Mouse (Mus musculus): Measurements from ENCODE around the gene Ldhd. TPM values are rescaled to one million over a fixed set of nuclear protein-coding genes. Genes with fewer than 3 reads are reported as not detected.

Ldhd gene
- polyA plus RNA-seq, 1 experiment from 2014 or later, result 0.70 TPM

DNA sequence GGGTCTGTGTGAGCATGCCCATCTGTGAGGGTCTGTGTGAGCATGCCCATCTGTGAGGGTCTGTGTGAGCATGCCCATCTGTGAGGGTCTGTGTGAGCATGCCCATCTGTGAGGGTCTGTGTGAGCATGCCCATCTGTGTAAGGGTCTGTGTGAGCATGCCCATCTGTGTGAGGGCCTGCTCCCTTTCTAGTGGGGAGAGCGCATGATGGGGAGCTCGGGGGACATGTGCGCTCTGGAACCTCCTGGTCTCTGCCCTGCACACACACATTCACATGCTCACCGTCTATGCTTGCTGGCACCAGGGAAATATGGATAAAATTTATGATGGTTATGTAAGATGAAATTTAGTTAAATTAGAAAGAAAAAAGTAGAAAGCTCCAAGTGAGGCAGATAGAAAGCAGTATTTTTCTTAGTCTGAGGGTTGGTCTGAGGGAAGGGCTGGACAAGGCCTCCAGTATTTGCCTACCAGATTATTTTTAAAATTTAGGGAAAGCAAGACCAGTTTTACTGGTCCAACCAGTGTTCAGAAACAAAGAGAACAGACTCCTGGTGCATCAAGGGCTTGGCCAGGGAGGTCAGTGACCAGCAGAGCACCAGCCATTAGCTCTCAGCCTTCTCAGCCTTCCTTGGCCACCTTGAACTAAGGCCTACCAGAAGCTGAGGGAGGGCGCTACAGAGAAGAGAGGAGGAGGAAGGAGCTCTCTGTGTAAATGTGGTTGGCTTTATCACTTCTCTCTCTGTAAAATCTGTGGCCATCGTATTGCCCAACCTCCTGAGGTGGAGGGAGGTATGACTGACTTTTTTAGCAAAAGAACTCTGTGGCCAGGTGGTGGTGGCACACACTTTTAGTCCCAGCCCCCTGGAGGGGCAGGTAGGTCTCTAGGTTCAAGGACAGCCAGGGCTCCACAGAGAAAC lies 15.1 kb downstream of the Ldhd start:
- peaks cover 26% of the 10 kb centered on the region for H3K4me1 ChIP-seq (replicated peaks)
- no peak overlapping the region for H3K4me3 ChIP-seq
- ATAC-seq (ENCODE audit: insufficient number of reproducible peaks, low FRiP score), result no peak
- no peak overlapping the region for H3K4me2 ChIP-seq
- H3K27me3 ChIP-seq (replicated peaks), result no peaks in the 10 kb centered on the region
- H3K9me3 ChIP-seq (replicated peaks), result no peaks in the 10 kb centered on the region
- H3K9ac ChIP-seq, result no peak overlapping the region
- H3K36me3 ChIP-seq, result peaks cover 20% of the 10 kb centered on the region
- 89% methylated on average over 6 of the region's 6 CpGs for WGBS
- H3K27ac ChIP-seq (ENCODE audit: poor library complexity, severe bottlenecking), result no peak overlapping the region

- Histone ChIP-seq H3K27ac (ENCODE audit: poor library complexity, severe bottlenecking) (no peak overlapping the region), H3K36me3 (peaks cover 22% of the 10 kb centered on the region), H3K9ac (no peak overlapping the region), H3K9me3 (replicated peaks) (no peaks in the 10 kb centered on the region), H3K4me1 (replicated peaks) (peaks cover 12% of the 10 kb centered on the region), H3K4me2 (no peak overlapping the region), H3K4me3 (no peak overlapping the region), H3K27me3 (replicated peaks) (no peaks in the 10 kb centered on the region)
- no peak for ATAC-seq (ENCODE audit: insufficient number of reproducible peaks, low FRiP score)
- 74% methylated on average over 5 of the region's 5 CpGs for WGBS
These were observed 17.0 kb downstream of the Ldhd start for GRCm38 (mm10) chr8:111613181-111613580.

GRCm38 (mm10) chr8:111607414-111607813 lies 22.8 kb downstream of the Ldhd start:
- Histone ChIP-seq H3K4me3 (no peak overlapping the region), H3K27me3 (replicated peaks) (no peaks in the 10 kb centered on the region), H3K4me1 (replicated peaks) (no peaks in the 10 kb centered on the region), H3K4me2 (no peak overlapping the region), H3K9me3 (replicated peaks) (no peaks in the 10 kb centered on the region), H3K36me3 (peaks cover 16% of the 10 kb centered on the region), H3K27ac (ENCODE audit: poor library complexity, severe bottlenecking) (no peak overlapping the region), H3K9ac (no peak overlapping the region)
- 93% methylated on average over 7 of the region's 7 CpGs for WGBS
- ATAC-seq (ENCODE audit: insufficient number of reproducible peaks, low FRiP score), result no peak

DNA sequence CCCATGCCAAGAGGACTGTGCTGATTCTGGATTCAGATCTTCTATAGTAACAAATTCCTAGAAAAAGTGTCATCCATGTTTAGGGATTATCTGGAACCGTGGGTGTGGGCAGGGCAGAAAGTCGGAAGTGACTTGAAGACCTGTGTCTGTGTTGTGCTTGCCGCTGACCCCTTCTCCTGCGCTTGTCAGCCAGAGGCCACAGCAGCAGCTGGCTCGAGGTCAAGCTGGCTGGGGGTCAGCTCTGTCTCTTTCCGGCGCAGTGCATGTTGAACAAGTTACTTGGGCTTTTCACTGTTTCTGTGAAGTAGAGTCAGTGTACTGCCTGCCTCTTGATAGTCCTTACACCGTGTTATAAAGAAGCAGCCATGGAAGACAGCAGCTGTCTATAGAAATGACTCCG lies 23.2 kb downstream of the Ldhd start:
- H3K4me1 ChIP-seq (replicated peaks), result no peaks in the 10 kb centered on the region
- peaks cover 11% of the 10 kb centered on the region for H3K36me3 ChIP-seq
- H3K9me3 ChIP-seq (replicated peaks), result no peaks in the 10 kb centered on the region
- no peak overlapping the region for H3K9ac ChIP-seq
- no peaks in the 10 kb centered on the region for H3K27me3 ChIP-seq (replicated peaks)
- no peak overlapping the region for H3K4me2 ChIP-seq
- WGBS, result 87% methylated on average over 9 of the region's 9 CpGs
- ATAC-seq (ENCODE audit: insufficient number of reproducible peaks, low FRiP score), result no peak
- H3K4me3 ChIP-seq, result no peak overlapping the region
- H3K27ac ChIP-seq (ENCODE audit: poor library complexity, severe bottlenecking), result no peak overlapping the region

GRCm38 (mm10) chr8:111604986-111605385 lies 25.2 kb downstream of the Ldhd start:
- no peak for ATAC-seq (ENCODE audit: insufficient number of reproducible peaks, low FRiP score)
- 89% methylated on average over 2 of the region's 2 CpGs for WGBS

DNA sequence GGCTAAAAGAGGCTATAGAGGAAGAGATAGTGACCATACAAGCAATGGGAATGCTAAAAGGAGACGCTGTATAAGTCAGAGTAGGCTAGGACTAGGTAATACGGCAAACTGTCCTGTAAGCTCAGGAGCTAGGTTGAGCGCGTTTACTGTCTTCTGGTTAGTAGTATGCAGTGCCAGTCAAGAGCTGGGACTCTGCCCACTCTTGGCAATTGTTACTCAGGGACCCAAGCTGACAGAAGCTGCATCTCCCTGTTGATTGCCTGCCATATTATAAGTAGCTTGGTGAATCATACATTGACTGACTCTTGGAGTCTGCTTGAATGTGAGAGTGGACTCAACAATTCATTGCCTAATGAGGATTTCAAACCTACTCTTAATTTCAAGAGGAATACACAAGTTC lies 28.1 kb downstream of the Ldhd start:
- no peak for ATAC-seq (ENCODE audit: insufficient number of reproducible peaks, low FRiP score)
- no peak overlapping the region for H3K9ac ChIP-seq
- H3K27me3 ChIP-seq (replicated peaks), result no peaks in the 10 kb centered on the region
- H3K9me3 ChIP-seq (replicated peaks), result no peaks in the 10 kb centered on the region
- H3K4me3 ChIP-seq, result no peak overlapping the region
- H3K27ac ChIP-seq (ENCODE audit: poor library complexity, severe bottlenecking), result no peak overlapping the region
- peaks cover 27% of the 10 kb centered on the region for H3K4me1 ChIP-seq (replicated peaks)
- H3K36me3 ChIP-seq, result no peaks in the 10 kb centered on the region; the same call in 1 of the 2 replicates
- WGBS, result 91% methylated on average over 4 of the region's 4 CpGs
- H3K4me2 ChIP-seq, result no peak overlapping the region

More at GRCm38 (mm10) chr8:111604986-111605385, 25.2 kb downstream of the Ldhd start:
- Histone ChIP-seq H3K27me3 (replicated peaks) (no peaks in the 10 kb centered on the region), H3K4me1 (replicated peaks) (peaks cover 2% of the 10 kb centered on the region), H3K4me2 (no peak overlapping the region), H3K9me3 (replicated peaks) (no peaks in the 10 kb centered on the region), H3K36me3 (peaks cover 1% of the 10 kb centered on the region), H3K27ac (ENCODE audit: poor library complexity, severe bottlenecking) (no peak overlapping the region), H3K4me3 (no peak overlapping the region), H3K9ac (no peak overlapping the region)

DNA sequence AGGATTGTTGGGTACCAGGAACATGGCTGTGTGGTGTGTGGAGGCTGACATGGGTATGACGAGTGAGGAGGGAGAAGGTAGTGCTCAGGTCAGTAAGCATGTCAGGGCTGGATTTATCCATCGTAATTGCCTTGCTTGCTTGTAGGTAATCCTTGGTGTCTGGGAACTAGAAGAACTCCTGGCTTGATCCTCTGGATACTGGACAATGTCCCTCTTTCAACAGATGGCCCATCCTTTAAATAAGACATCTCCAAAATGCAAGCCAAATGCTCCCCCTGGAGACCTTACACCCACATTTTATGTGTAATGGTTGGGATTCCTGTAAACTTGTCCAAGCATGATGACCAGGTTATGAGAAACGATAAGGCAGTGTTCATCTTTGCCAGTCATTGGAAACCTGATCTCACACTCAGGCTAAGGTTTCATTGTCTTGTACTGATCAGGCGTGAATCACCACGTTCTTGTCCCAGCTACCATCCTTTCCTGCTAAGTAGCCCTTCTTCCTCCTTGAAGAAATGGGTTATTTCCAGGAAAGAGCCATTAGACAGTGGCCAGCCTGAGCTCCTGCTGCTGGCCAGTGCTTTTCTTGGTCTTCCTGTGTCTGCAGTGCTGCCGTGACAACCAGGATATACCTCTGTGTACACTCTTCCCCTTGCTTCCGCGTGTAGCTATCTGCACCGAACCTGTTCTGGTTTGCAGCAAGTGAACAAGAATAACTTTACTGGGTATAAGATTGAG lies 30.3 kb downstream of the Ldhd start:
- H3K9me3 ChIP-seq (replicated peaks), result no peaks in the 10 kb centered on the region
- ATAC-seq (ENCODE audit: insufficient number of reproducible peaks, low FRiP score), result no peak
- no peaks in the 10 kb centered on the region for H3K27me3 ChIP-seq (replicated peaks)
- peaks cover 49% of the 10 kb centered on the region for H3K4me1 ChIP-seq (replicated peaks)
- no peak overlapping the region for H3K9ac ChIP-seq
- H3K36me3 ChIP-seq, result no peaks in the 10 kb centered on the region; the same call in 1 of the 2 replicates
- H3K27ac ChIP-seq (ENCODE audit: poor library complexity, severe bottlenecking), result no peak overlapping the region
- H3K4me2 ChIP-seq, result no peak overlapping the region
- H3K4me3 ChIP-seq, result no peak overlapping the region
- 72% methylated on average over 9 of the region's 9 CpGs for WGBS

- peak overlapping the region; percentile 32; the same call in 1 of the 2 replicates for H3K4me2 ChIP-seq
- WGBS, result 39% methylated on average over 1 of the region's 1 CpGs
- no peak overlapping the region for H3K9ac ChIP-seq
- no peak overlapping the region for H3K4me3 ChIP-seq
- no peaks in the 10 kb centered on the region for H3K36me3 ChIP-seq
- H3K4me1 ChIP-seq (replicated peaks), result peaks cover 74% of the 10 kb centered on the region
- no peak; the same call in 1 of the 2 replicates for ATAC-seq (ENCODE audit: insufficient number of reproducible peaks, low FRiP score)
- no peaks in the 10 kb centered on the region for H3K9me3 ChIP-seq (replicated peaks)
- no peaks in the 10 kb centered on the region for H3K27me3 ChIP-seq (replicated peaks)
- peak overlapping the region; percentile 91 for H3K27ac ChIP-seq (ENCODE audit: poor library complexity, severe bottlenecking)
These were observed 32.9 kb downstream of the Ldhd start for GRCm38 (mm10) chr8:111597310-111597709.

- H3K27me3 ChIP-seq (replicated peaks), result no peaks in the 10 kb centered on the region
- 2% methylated on average over 3 of the region's 3 CpGs for WGBS
- H3K4me1 ChIP-seq (replicated peaks), result peaks cover 82% of the 10 kb centered on the region
- peak overlapping the region; percentile 12; the same call in 1 of the 2 replicates for H3K4me2 ChIP-seq
- H3K9ac ChIP-seq, result no peak overlapping the region
- no peaks in the 10 kb centered on the region for H3K36me3 ChIP-seq
- no peak overlapping the region for H3K4me3 ChIP-seq
- peak overlapping the region; percentile 91 for H3K27ac ChIP-seq (ENCODE audit: poor library complexity, severe bottlenecking)
- no peaks in the 10 kb centered on the region for H3K9me3 ChIP-seq (replicated peaks)
- no peak for ATAC-seq (ENCODE audit: insufficient number of reproducible peaks, low FRiP score)
These were observed 33.7 kb downstream of the Ldhd start for GRCm38 (mm10) chr8:111596485-111596821.

DNA sequence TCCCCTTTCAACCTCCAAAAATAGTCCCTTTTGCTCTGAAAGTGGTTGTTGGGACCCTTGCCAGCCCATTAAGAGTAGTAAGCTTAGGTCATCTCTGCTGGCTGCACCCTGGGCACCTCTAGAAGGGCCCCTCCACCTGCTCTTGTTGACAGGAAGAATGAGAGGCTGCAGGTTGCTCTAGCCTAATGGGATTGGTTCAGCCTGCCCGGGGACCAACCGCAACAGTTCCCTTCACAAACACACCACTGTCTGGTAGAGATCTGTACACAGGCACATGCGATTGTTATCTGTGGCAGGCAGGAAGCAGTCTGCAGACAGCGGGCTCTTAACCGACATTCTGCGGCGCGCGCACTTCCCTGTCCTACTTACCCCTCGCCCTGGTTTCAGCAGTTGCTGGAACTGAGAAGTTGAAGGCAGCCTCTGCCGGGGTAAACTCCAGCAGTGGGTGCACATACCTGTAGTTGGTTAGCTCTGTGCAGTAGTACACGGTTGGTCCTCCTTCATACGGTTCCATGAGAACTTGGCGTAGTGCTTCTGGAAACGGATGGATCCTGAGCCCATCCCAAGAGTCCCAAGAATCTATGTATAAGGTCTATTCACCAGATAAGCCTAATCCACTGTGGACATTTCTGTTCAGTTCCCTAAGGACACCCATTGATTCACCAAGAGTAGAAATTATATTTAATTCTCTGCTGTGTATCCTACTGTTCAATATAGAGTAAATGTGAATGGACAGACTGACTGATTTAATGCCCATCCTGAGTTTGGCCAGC lies 34.3 kb downstream of the Ldhd start:
- Histone ChIP-seq H3K9ac (peak overlapping the region; percentile 52), H3K4me2 (peak overlapping the region; percentile 61), H3K27me3 (replicated peaks) (no peaks in the 10 kb centered on the region), H3K36me3 (0 out of 2 replicates have a peak, but pooled peaks cover 3% of the 10 kb centered on the region), H3K4me1 (replicated peaks) (peaks cover 82% of the 10 kb centered on the region), H3K27ac (ENCODE audit: poor library complexity, severe bottlenecking) (peak overlapping the region; percentile 91), H3K4me3 (no peak overlapping the region), H3K9me3 (replicated peaks) (no peaks in the 10 kb centered on the region)
- ATAC-seq (ENCODE audit: insufficient number of reproducible peaks, low FRiP score), result peak; percentile 77
- WGBS, result 21% methylated on average over 15 of the region's 15 CpGs

- H3K27me3 ChIP-seq (replicated peaks), result no peaks in the 10 kb centered on the region
- H3K4me2 ChIP-seq, result no peak overlapping the region
- H3K36me3 ChIP-seq, result 0 out of 2 replicates have a peak, but pooled peaks cover 3% of the 10 kb centered on the region
- WGBS, result 83% methylated on average over 2 of the region's 2 CpGs
- H3K4me1 ChIP-seq (replicated peaks), result peaks cover 80% of the 10 kb centered on the region
- H3K9me3 ChIP-seq (replicated peaks), result no peaks in the 10 kb centered on the region
- no peak overlapping the region for H3K9ac ChIP-seq
- ATAC-seq (ENCODE audit: insufficient number of reproducible peaks, low FRiP score), result no peak
- peak overlapping the region; percentile 91 for H3K27ac ChIP-seq (ENCODE audit: poor library complexity, severe bottlenecking)
- no peak overlapping the region for H3K4me3 ChIP-seq
These were observed 35.2 kb downstream of the Ldhd start for GRCm38 (mm10) chr8:111594951-111595350.
